Mouse (Mus musculus) gastrocnemius, postnatal 25 days (tissue): Measurements from ENCODE around the gene Farsa. TPM values are rescaled to one million over a fixed set of nuclear protein-coding genes. Genes with fewer than 3 reads are reported as not detected.
A peak's percentile ranks its signal among the peaks of the same experiment; 100 is the strongest.

ENCODE experiments used
- DNase-seq: peaks from one replicate; pipeline ENCODE4 v3.0.0; 2022
- microRNA-seq, 2 experiments: library from miRNA; unstranded; fragments of <30 nt; microRNA quantifications; one replicate each; pipeline ENCODE4 v1.2.0; 2021; ENCODE audit warnings: borderline replicate concordance in 2 of 2
- total RNA-seq, 2 experiments: library from RNA; stranded (reverse); gene quantifications; 1 replicate in 1 of 2; 2 replicates in 1 of 2; pipeline ENCODE4 v1.2.3; 2021

Gene Farsa
- total RNA-seq, 2 experiments from 2014 or later = 21.2 to 24.2 TPM

DNA sequence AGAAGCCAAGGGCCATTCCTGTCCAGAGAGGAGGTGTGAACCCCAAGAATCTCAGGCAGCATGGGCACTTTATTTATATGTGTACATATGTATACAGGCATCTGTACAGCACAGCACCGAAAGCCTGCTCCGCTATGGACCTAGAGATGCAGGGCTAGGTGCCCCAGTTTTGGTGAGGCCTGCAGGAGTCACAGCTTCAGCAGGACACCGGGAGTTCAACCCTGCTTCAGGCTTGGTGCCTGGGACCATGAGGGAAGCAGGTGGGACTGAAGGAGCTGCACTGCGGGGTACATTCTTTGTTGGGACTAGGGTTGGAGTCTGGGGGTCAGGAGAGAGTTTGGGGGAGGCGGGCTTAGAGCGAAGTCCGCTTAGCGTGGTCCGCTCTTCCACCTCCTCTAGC, 55.1 kb downstream of the Farsa start:
- DNase-seq = no peak

DNA sequence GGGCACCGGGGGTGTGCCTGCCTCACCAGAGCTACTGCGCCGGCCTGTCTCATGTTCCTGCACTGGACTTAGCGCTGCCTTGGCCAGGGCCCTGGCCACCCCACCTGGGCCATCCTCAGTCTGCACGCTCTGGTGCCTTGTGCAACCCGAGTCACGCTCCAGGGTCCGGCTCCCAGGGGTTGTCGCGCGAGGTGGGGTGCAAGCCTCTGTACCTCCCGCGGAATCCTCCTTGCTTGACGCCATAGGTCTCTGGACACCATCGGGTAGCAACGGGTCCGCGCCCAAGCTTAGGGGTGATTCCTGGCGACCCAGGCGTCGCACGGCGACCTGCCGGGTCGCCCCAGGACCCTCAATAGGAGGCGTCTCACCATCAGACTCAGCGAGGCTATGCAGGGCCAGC, 55.6 kb downstream of the Farsa start:
- DNase-seq = no peak

DNA sequence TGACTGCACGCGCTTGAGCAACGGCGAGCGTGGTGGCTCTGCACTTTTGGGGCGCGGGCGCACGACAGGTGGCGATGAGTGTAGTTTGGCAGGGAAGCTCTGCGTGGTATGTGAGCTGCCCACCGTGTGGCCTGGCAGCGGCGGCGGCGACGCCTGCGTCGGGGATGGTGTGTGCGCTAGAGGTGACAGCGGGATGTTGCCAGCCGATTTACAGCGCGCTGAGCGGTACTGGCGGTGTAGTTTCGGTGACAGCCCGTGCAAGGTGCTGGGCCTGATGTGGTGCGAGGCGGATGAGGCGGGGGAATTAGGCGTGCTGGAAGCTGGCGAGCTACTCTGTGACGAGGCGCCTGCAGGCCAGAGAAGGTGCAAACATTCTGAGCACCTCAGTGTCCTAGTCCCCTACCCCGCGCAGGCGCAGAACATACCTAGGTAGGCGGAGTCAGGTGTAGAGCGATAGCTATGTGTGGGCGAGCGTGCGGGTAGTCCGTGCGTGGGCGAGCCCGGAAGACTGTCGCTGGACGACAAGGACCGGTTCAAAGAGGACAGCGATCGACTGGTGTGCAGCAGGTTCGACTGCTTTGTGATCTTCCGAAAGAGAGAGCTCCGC, 56.2 kb downstream of the Farsa start:
- DNase-seq = peak; percentile 27

DNA sequence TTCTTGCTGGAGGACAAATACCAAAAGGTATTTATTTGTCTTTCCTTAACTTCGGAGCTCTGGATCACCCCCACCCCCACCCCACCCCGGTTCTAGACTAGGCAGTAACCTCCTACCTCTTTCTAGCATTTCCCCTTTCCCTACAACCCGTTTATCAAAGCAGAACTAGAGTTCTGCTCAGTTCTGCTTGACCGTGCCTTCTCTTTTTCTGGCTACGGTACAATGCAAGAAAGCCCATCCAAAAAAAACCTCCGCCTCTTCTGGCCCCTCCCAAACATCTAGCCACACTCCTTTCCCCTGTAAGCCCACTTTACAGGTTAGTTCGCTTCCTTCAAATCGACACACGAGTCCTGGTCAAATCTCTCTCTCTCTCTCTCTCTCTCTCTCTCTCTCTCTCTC, 56.7 kb downstream of the Farsa start:
- DNase-seq = no peak

DNA sequence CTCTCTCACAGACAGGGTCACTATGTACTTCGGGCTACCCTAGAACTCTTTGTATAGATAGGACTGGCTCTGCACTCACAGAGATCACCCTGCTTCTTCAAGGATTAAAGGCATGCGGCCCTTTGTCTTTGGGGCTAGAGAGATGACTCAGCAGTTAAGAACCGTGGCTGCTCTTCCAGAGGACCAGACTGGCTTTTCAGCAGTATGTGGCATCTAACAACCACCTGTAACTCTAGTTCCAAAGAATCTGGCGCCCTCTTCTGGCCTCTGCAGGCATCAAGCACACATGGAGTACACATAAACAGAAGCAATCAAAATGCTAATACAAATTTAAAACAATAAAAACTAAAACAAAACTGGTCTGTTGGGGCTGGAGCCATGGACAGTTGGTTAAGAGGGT, 57.2 kb downstream of the Farsa start:
- no peak for DNase-seq

DNA sequence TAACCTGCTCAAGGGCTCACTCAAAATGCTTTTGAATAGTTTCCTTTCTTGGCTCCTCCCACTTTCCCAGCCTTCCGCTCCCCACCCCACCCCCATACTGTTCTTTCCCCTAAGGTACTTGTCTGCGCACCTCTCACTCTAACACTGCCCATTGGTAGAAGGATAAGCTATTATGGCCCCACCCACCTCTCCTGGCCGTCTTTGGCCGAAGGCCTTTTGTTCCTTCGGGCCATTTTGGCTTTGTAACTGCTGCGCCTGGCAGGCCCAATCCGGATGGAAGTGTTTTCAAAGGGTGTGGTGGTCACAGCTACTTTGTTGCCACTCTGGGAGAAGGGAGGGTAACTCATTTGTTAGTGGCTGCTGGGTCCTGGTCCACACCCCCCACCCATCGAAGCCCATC, 58.5 kb downstream of the Farsa start:
- DNase-seq = no peak

DNA sequence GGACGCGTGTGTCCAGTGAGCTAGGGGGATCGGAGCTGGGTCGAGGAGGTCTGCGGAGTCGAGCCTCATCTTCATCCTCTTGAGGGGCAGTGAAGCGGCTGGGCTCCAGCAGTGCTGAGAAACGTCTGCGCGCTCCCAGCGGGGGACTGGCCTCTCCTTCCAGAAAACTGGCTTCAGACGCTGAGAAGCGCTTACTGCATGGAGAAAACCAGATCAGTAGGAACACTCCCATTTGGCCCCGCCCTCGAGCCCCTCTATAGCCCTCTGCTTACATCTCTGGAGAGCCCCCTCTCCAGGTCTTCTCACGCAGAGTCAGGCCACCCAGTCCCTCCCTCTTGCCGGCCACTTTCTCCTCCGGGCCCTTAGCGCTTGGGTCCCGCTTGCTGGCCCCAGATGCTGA, 61.0 kb downstream of the Farsa start:
- DNase-seq = no peak

DNA sequence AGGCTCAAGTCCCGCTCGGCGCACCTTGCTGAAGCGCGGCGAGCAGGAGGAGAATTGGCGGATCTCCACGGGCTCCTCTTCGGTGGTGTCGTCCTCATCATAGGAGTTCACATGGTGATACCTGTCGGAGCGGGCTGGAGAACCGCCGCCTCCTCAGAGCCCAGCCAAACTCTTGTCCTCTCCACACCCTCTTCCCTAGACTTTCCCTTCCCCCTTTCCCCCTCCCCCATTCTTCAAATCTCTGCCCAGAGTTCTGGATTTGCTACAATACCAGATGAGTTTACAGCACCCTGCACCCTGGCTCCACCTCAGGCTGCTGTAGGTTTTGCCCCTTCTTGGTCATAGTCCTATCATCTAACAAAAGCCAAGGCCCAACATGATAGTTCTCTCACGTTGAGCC, 61.9 kb downstream of the Farsa start:
- no peak for DNase-seq

Small RNAs within 50 kb of the gene (microRNA-seq; reads per million reads assigned to microRNA genes)
- 0.74 to 1.6 reads per million in 2 experiments for gene Mir7069

Other genes starting within 250 kb of the Farsa start
- 1 to 10 TPM; 5.9 to 7.1 TPM for gene Ier2, start 194.1 kb upstream of the Farsa start, total RNA-seq
- 10 to 100 TPM; 36.7 to 40.2 TPM for gene Trmt1, start 170.7 kb upstream of the Farsa start, total RNA-seq
- gene Nacc1, start 169.1 kb upstream of the Farsa start, total RNA-seq = 10 to 100 TPM; 20.0 to 22.2 TPM
- gene Lyl1, start 155.5 kb upstream of the Farsa start, total RNA-seq = 1 to 10 TPM; 1.3 to 2.0 TPM
- gene G430095P16Rik, start 134.0 kb upstream of the Farsa start, total RNA-seq = under 1 TPM; 0.54 to 0.67 TPM
- 100 to 1,000 TPM; 447 to 529 TPM for gene Nfix, start 56.6 kb upstream of the Farsa start, total RNA-seq
- gene Dand5, start 34.2 kb upstream of the Farsa start, total RNA-seq = 1 to 10 TPM; 9.5 to 9.6 TPM
- 10 to 100 TPM; 20.5 to 22.6 TPM for gene Gadd45gip1, start 25.5 kb upstream of the Farsa start, total RNA-seq
- 100 to 1,000 TPM; 134 TPM for gene Rad23a, start 16.3 kb upstream of the Farsa start, total RNA-seq
- gene Calr, start 10.1 kb upstream of the Farsa start, total RNA-seq = 100 to 1,000 TPM; 178 to 214 TPM
- 1 to 10 TPM in 1 of 2 experiments, under 1 TPM in 1; 0.95 to 1.2 TPM for gene Syce2, start 15.1 kb downstream of the Farsa start, total RNA-seq
- gene Gcdh, start 36.9 kb downstream of the Farsa start, total RNA-seq = 10 to 100 TPM; 34.7 to 34.8 TPM
- gene Klf1, start 44.9 kb downstream of the Farsa start, total RNA-seq = not detected
- 1 to 10 TPM; 4.5 to 5.7 TPM for gene Dnase2a, start 51.6 kb downstream of the Farsa start, total RNA-seq
- not detected for gene Mast1, start 80.4 kb downstream of the Farsa start, total RNA-seq
- not detected for gene Rtbdn, start 90.0 kb downstream of the Farsa start, total RNA-seq
- not detected for gene Gm49661, start 112.4 kb downstream of the Farsa start, total RNA-seq
- gene Prdx2, start 112.6 kb downstream of the Farsa start, total RNA-seq = 100 to 1,000 TPM; 192 to 200 TPM
- gene Rnaseh2a, start 112.8 kb downstream of the Farsa start, total RNA-seq = 10 to 100 TPM; 22.2 to 24.7 TPM
- gene Junb, start 121.7 kb downstream of the Farsa start, total RNA-seq = 1 to 10 TPM; 5.1 to 6.9 TPM
- 1 to 10 TPM; 1.1 to 1.3 TPM for gene Hook2, start 133.6 kb downstream of the Farsa start, total RNA-seq
- not detected for gene Best2, start 157.5 kb downstream of the Farsa start, total RNA-seq
- gene Asna1, start 168.3 kb downstream of the Farsa start, total RNA-seq = 10 to 100 TPM; 45.6 to 48.2 TPM
- 10 to 100 TPM; 66.5 to 69.4 TPM for gene Trir, start 169.8 kb downstream of the Farsa start, total RNA-seq
- 10 to 100 TPM; 23.5 to 27.9 TPM for gene Tnpo2, start 179.9 kb downstream of the Farsa start, total RNA-seq
- 1 to 10 TPM; 1.8 to 2.2 TPM for gene Fbxw9, start 203.1 kb downstream of the Farsa start, total RNA-seq
- gene Gm5741, start 211.0 kb downstream of the Farsa start, total RNA-seq = not detected
- gene Dhps, start 214.8 kb downstream of the Farsa start, total RNA-seq = 10 to 100 TPM; 18.6 to 20.3 TPM
- gene Wdr83os, start 223.8 kb downstream of the Farsa start, total RNA-seq = 10 to 100 TPM; 39.8 to 43.1 TPM
- 10 to 100 TPM; 14.9 to 21.8 TPM for gene Wdr83, start 224.3 kb downstream of the Farsa start, total RNA-seq
- gene Man2b1, start 226.3 kb downstream of the Farsa start, total RNA-seq = 10 to 100 TPM in 1 of 2 experiments, 1 to 10 TPM in 1; 7.3 to 12.6 TPM